Mouse (Mus musculus): ENCODE data around the gene Gm13199. TPM values are rescaled to one million over a fixed set of nuclear protein-coding genes. Genes with fewer than 3 reads are reported as not detected.

The Gm13199 gene
- polyA plus RNA-seq, 1 experiment from 2014 or later, result 0.88 TPM

DNA sequence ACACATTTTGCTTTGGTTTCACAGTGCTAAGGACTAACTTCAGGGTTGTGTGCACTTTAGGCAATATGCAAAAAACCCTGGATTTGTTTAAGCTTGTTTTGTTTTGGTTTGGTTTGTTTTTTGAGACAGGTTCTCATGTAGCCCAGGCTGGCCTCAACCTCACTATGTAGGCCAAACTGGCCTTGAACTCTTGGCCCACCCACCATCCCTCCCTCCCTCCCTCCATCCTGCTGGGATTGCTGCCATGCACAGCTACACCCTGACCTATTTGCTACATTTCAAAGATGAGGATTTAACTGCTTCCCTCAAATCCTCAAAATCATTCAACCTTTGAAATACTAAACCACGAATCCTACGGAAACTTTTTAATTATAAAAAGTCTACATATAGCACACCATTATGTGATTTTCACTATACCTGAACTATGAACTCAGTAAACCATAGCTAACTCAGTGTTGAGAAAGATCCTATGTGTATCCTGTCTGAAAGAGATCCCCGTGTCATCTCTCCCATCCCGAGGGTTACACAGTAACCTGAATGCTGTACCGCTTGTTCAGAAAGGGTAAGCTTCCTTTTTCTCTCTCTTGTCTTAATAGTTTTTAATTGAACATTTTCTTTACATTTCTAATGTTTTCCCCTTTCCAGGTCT is 37.3 kb downstream of the Gm13199 start:
- Histone ChIP-seq H3K36me3 (ENCODE audit: control insufficient read depth, insufficient read depth, low read length) (peaks cover 23% of the 10 kb centered on the region), H3K9me3 (replicated peaks; ENCODE audit: control insufficient read depth, low read length, poor library complexity, severe bottlenecking) (no peaks in the 10 kb centered on the region), H3K9ac (ENCODE audit: low read depth, low read length) (no peak overlapping the region), H3K27me3 (ENCODE audit: control insufficient read depth, insufficient read depth, low read depth, low read length) (no peaks in the 10 kb centered on the region), H3K4me1 (ENCODE audit: control insufficient read depth, insufficient read depth, low read length) (no peaks in the 10 kb centered on the region), H3K4me3 (ENCODE audit: low read depth, low read length) (no peak overlapping the region), H3K27ac (ENCODE audit: low read length) (no peak overlapping the region), H3K4me2 (ENCODE audit: low read length) (no peak overlapping the region)
- ATAC-seq, result no peak
- 96% methylated on average over 5 of the region's 5 CpGs for WGBS

- Histone ChIP-seq H3K36me3 (ENCODE audit: control insufficient read depth, insufficient read depth, low read length) (peaks cover 29% of the 10 kb centered on the region), H3K27ac (ENCODE audit: low read length) (no peak overlapping the region), H3K27me3 (ENCODE audit: control insufficient read depth, insufficient read depth, low read depth, low read length) (no peaks in the 10 kb centered on the region), H3K9me3 (replicated peaks; ENCODE audit: control insufficient read depth, low read length, poor library complexity, severe bottlenecking) (no peaks in the 10 kb centered on the region), H3K4me2 (ENCODE audit: low read length) (no peak overlapping the region), H3K9ac (ENCODE audit: low read depth, low read length) (no peak overlapping the region), H3K4me1 (ENCODE audit: control insufficient read depth, insufficient read depth, low read length) (no peaks in the 10 kb centered on the region), H3K4me3 (ENCODE audit: low read depth, low read length) (no peak overlapping the region)
- WGBS, result 87% methylated on average over 5 of the region's 5 CpGs
- no peak for ATAC-seq
Measured at GRCm38 (mm10) chr2:5824685-5825084, 38.0 kb downstream of the Gm13199 start.

- ATAC-seq, result no peak
- H3K9ac ChIP-seq (ENCODE audit: low read depth, low read length), result no peak overlapping the region
- no peak overlapping the region for H3K4me3 ChIP-seq (ENCODE audit: low read depth, low read length)
- no peaks in the 10 kb centered on the region for H3K9me3 ChIP-seq (replicated peaks; ENCODE audit: control insufficient read depth, low read length, poor library complexity, severe bottlenecking)
- H3K27ac ChIP-seq (ENCODE audit: low read length), result no peak overlapping the region
- 20% methylated on average over 1 of the region's 1 CpGs for WGBS
- H3K27me3 ChIP-seq (ENCODE audit: control insufficient read depth, insufficient read depth, low read depth, low read length), result no peaks in the 10 kb centered on the region
- no peak overlapping the region for H3K4me2 ChIP-seq (ENCODE audit: low read length)
- peaks cover 32% of the 10 kb centered on the region for H3K36me3 ChIP-seq (ENCODE audit: control insufficient read depth, insufficient read depth, low read length)
- no peaks in the 10 kb centered on the region for H3K4me1 ChIP-seq (ENCODE audit: control insufficient read depth, insufficient read depth, low read length)
Measured at GRCm38 (mm10) chr2:5824213-5824612, 38.5 kb downstream of the Gm13199 start.

- Histone ChIP-seq H3K4me1 (ENCODE audit: control insufficient read depth, insufficient read depth, low read length) (no peaks in the 10 kb centered on the region), H3K9ac (ENCODE audit: low read depth, low read length) (no peak overlapping the region), H3K27ac (ENCODE audit: low read length) (no peak overlapping the region), H3K9me3 (replicated peaks; ENCODE audit: control insufficient read depth, low read length, poor library complexity, severe bottlenecking) (no peaks in the 10 kb centered on the region), H3K36me3 (ENCODE audit: control insufficient read depth, insufficient read depth, low read length) (peaks cover 36% of the 10 kb centered on the region), H3K27me3 (ENCODE audit: control insufficient read depth, insufficient read depth, low read depth, low read length) (no peaks in the 10 kb centered on the region), H3K4me2 (ENCODE audit: low read length) (no peak overlapping the region), H3K4me3 (ENCODE audit: low read depth, low read length) (no peak overlapping the region)
- 96% methylated on average over 6 of the region's 6 CpGs for WGBS
- ATAC-seq, result no peak
Measured at GRCm38 (mm10) chr2:5822449-5822848, 40.3 kb downstream of the Gm13199 start.

- H3K9ac ChIP-seq (ENCODE audit: low read depth, low read length), result no peak overlapping the region
- H3K36me3 ChIP-seq (ENCODE audit: control insufficient read depth, insufficient read depth, low read length), result peaks cover 37% of the 10 kb centered on the region
- no peak overlapping the region for H3K27ac ChIP-seq (ENCODE audit: low read length)
- no peak for ATAC-seq
- H3K4me3 ChIP-seq (ENCODE audit: low read depth, low read length), result no peak overlapping the region
- no peak overlapping the region for H3K4me2 ChIP-seq (ENCODE audit: low read length)
- no peaks in the 10 kb centered on the region for H3K4me1 ChIP-seq (ENCODE audit: control insufficient read depth, insufficient read depth, low read length)
- H3K27me3 ChIP-seq (ENCODE audit: control insufficient read depth, insufficient read depth, low read depth, low read length), result no peaks in the 10 kb centered on the region
- WGBS, result 95% methylated on average over 10 of the region's 10 CpGs
- H3K9me3 ChIP-seq (replicated peaks; ENCODE audit: control insufficient read depth, low read length, poor library complexity, severe bottlenecking), result no peaks in the 10 kb centered on the region
Measured at GRCm38 (mm10) chr2:5821264-5821663, 41.5 kb downstream of the Gm13199 start.

Other genes starting within 250 kb of the Gm13199 start
- 7.2 and 7.7 TPM in 2 replicates for gene Camk1d, start 148.4 kb downstream of the Gm13199 start, polyA plus RNA-seq (2015; fragmentation: Nextera tagmentation; extraction: Ambion mirVana)
- gene Nudt5, start 17.9 kb downstream of the Gm13199 start, polyA plus RNA-seq (2015; fragmentation: Nextera tagmentation; extraction: Ambion mirVana), result 20.5 and 23.2 TPM in 2 replicates
- gene Cdc123, start 17.8 kb downstream of the Gm13199 start, polyA plus RNA-seq (2015; fragmentation: Nextera tagmentation; extraction: Ambion mirVana), result 251 and 263 TPM in 2 replicates
- gene Sec61a2, start 32.5 kb upstream of the Gm13199 start, polyA plus RNA-seq (2015; fragmentation: Nextera tagmentation; extraction: Ambion mirVana), result 116 and 117 TPM in 2 replicates
- 8.7 and 9.3 TPM in 2 replicates for gene Dhtkd1, start 79.9 kb upstream of the Gm13199 start, polyA plus RNA-seq (2015; fragmentation: Nextera tagmentation; extraction: Ambion mirVana)
- gene Upf2, start 88.5 kb upstream of the Gm13199 start, polyA plus RNA-seq (2015; fragmentation: Nextera tagmentation; extraction: Ambion mirVana), result 8.0 and 8.7 TPM in 2 replicates